Mouse (Mus musculus) C2C12 (cell line): Measurements from ENCODE around the gene Arxes1. TPM values are rescaled to one million over a fixed set of nuclear protein-coding genes. Genes with fewer than 3 reads are reported as not detected.
"Not testable (repeated sequence)": the region's sequence is repeated elsewhere in the genome, so short reads cannot be mapped to it uniquely, and the experiment has no call there.

Experiments used
- H3K27me3 ChIP-seq: one replicate; pipeline ENCODE4 v1.6.1; 2011; ENCODE audit not compliant: control insufficient read depth, insufficient read depth, insufficient read length
- H3K36me3 ChIP-seq: one replicate; pipeline ENCODE4 v1.6.1; 2011; ENCODE audit not compliant: control insufficient read depth, insufficient read depth
- H3K4me3 ChIP-seq: one replicate; pipeline ENCODE4 v1.5.1; 2011; ENCODE audit warnings: mild to moderate bottlenecking, control low read depth; ENCODE audit not compliant: poor library complexity, insufficient read depth, severe bottlenecking
- H3K79me2 ChIP-seq: one replicate; pipeline ENCODE4 v1.6.1; 2011; ENCODE audit not compliant: control insufficient read depth, insufficient read depth
- H3K79me3 ChIP-seq: one replicate; pipeline ENCODE4 v1.6.1; 2011; ENCODE audit warnings: low read depth, control low read depth
- H3ac ChIP-seq: one replicate; pipeline ENCODE3; 2011; ENCODE audit warnings: low read depth; ENCODE audit not compliant: control insufficient read depth, insufficient read length
- CEBPB ChIP-seq: IDR thresholded peaks from one replicate; pipeline ENCODE4 v1.6.1; 2011; ENCODE audit warnings: low read depth, mild to moderate bottlenecking, control low read depth, moderate library complexity
- CTCF ChIP-seq: IDR thresholded peaks from one replicate; pipeline ENCODE4 v1.5.1; 2011; ENCODE audit not compliant: control insufficient read depth, insufficient read depth, insufficient read length
- FOSL1 ChIP-seq: IDR thresholded peaks from one replicate; pipeline ENCODE4 v1.8.0; 2011; ENCODE audit warnings: mild to moderate bottlenecking, low read length; ENCODE audit not compliant: poor library complexity, insufficient read depth, severe bottlenecking
- MAX ChIP-seq: IDR thresholded peaks from one replicate; pipeline ENCODE4 v1.6.1; 2011; ENCODE audit warnings: mild to moderate bottlenecking, control low read depth
- MYOD1 ChIP-seq: IDR thresholded peaks from one replicate; pipeline ENCODE4 v1.6.1; 2011; ENCODE audit warnings: low read depth; ENCODE audit not compliant: control insufficient read depth, insufficient read length
- MYOG ChIP-seq: IDR thresholded peaks from one replicate; pipeline ENCODE4 v1.6.1; 2011; ENCODE audit not compliant: control insufficient read depth, insufficient read length; ENCODE audit errors: extremely low read depth
- USF1 ChIP-seq: IDR thresholded peaks from one replicate; pipeline ENCODE4 v1.6.1; 2011; ENCODE audit warnings: low read depth, mild to moderate bottlenecking, control low read depth, moderate library complexity
- polyA plus RNA-seq: library from polyadenylated mRNA; unstranded; fragments of >200 nt; fragmentation: generic; extraction: Trizol; gene quantifications from one replicate; pipeline ENCODE4 v1.2.1, GENCODE M21; 2012; ENCODE audit warnings: missing spikeins

Arxes1 gene
- polyA plus RNA-seq, 1 experiment, result not detected

- H3K79me2 ChIP-seq, result no peaks in the 10 kb centered on the region
- no peaks in the 10 kb centered on the region for H3K79me3 ChIP-seq
- H3K36me3 ChIP-seq, result no peaks in the 10 kb centered on the region
- no peak overlapping the region for H3K4me3 ChIP-seq
- H3K27me3 ChIP-seq, result no peaks in the 10 kb centered on the region
- TF ChIP-seq MYOD1 (no peak), FOSL1 (no peak), CTCF (no peak), MAX (no peak), CEBPB (no peak), USF1 (no peak), MYOG (no peak)
- no peak overlapping the region for H3ac ChIP-seq
These were observed 27.5 kb downstream of the Arxes1 start for GRCm38 (mm10) chrX:136060698-136061097.

- H3K79me3 ChIP-seq, H3K27me3 ChIP-seq, H3ac ChIP-seq, H3K79me2 ChIP-seq, H3K36me3 ChIP-seq: not testable (repeated sequence)
- H3K4me3 ChIP-seq, result peak overlapping the region; percentile 14
These were observed 34.2 kb downstream of the Arxes1 start for GRCm38 (mm10) chrX:136067201-136067991.

- H3ac ChIP-seq, H3K79me3 ChIP-seq, H3K27me3 ChIP-seq, H3K36me3 ChIP-seq, H3K79me2 ChIP-seq: not testable (repeated sequence)
- H3K4me3 ChIP-seq, result peak within 1 kb of the TSS; percentile 14
These were observed 34.9 kb downstream of the Arxes1 start, which contains the start of gene Bex2 for GRCm38 (mm10) chrX:136068020-136068419. Bex2 (minus strand) TSS chrX:136068236.

Other genes with a start within 250 kb of the Arxes1 start
- 0.70 TPM for gene Bhlhb9, start 235.8 kb upstream of the Arxes1 start, polyA plus RNA-seq
- gene Gprasp2, start 194.3 kb upstream of the Arxes1 start, polyA plus RNA-seq, result not detected
- 0.18 TPM for gene Arxes2, start 39.5 kb upstream of the Arxes1 start, polyA plus RNA-seq
- 15.1 TPM for gene Bex2, start 34.9 kb downstream of the Arxes1 start, polyA plus RNA-seq
- 21.8 TPM for gene Nxf3, start 51.9 kb downstream of the Arxes1 start, polyA plus RNA-seq
- not detected for gene Bex4, start 105.6 kb downstream of the Arxes1 start, polyA plus RNA-seq
- 58.1 TPM for gene Tceal8, start 139.0 kb downstream of the Arxes1 start, polyA plus RNA-seq
- 0.05 TPM for gene Tceal5, start 170.5 kb downstream of the Arxes1 start, polyA plus RNA-seq
- not detected for gene Tceal7, start 181.4 kb downstream of the Arxes1 start, polyA plus RNA-seq
- gene Bex1, start 182.1 kb downstream of the Arxes1 start, polyA plus RNA-seq, result not detected
- 93.5 TPM for gene Tceal9, start 211.7 kb downstream of the Arxes1 start, polyA plus RNA-seq
- gene Bex3, start 236.9 kb downstream of the Arxes1 start, polyA plus RNA-seq, result 242 TPM